11 mouse cellular contexts compared by ENCODE assay signal in genomic region chr10:25246173-25246572, GRCm38 (mm10).
DNase-seq lines count a peak whose midpoint lies in the region; ATAC-seq and TF ChIP-seq lines count a peak whose summit lies in the region.
"Had no signal": no experiment of that assay in that cellular context is flagged by ENCODE, and none has a peak within 500 bp of the region (broad histone marks: within the 10 kb centered on the region; RNA-seq: fewer than 3 reads in every experiment).

No protein-coding gene starts in this region.

- no peak for TF ChIP-seq EP300 in liver, embryonic 14.5 days (IDR thresholded peaks at IDR 0.05; ENCODE audit: low read depth)

- H3K36me3 ChIP-seq in liver, embryonic 12.5 days, result no peaks in the 10 kb centered on the region
- H3K36me3 ChIP-seq in liver, embryonic 14.5 days (replicated peaks; ENCODE audit: control insufficient read depth, insufficient read depth, low read depth), result no peaks in the 10 kb centered on the region
- H3K36me3 ChIP-seq: embryonic facial prominence, embryonic 15.5 days had no signal

- peak; percentile 23 to 42 for DNase-seq in cerebellum, adult 18-20 months
- peak; percentile 30 for DNase-seq in liver
- peak; percentile 57 for DNase-seq in brain, embryonic 14.5 days (ENCODE audit: low read depth)
- no peak for DNase-seq in liver, embryonic 14.5 days (ENCODE audit: low read depth in 3 of 3, low spot score in 3 of 3)
- no peak for DNase-seq in layer of hippocampus, postnatal 36 days
- no peak for DNase-seq in adrenal gland, postnatal 36 days

- no peaks in the 10 kb centered on the region for H3K9me3 ChIP-seq in liver, embryonic 12.5 days (replicated peaks)
- H3K9me3 ChIP-seq in liver, embryonic 14.5 days (ENCODE audit: control insufficient read depth, low read length), result no peaks in the 10 kb centered on the region
- H3K9me3 ChIP-seq: embryonic facial prominence, embryonic 15.5 days had no signal

- TF ChIP-seq POLR2A in brain, embryonic 14.5 days (IDR thresholded peaks at IDR 0.05; ENCODE audit: borderline replicate concordance, extremely low read depth, insufficient read depth, insufficient read length, poor library complexity, severe bottlenecking), result no peak

- 52% methylated on average over 4 of the region's 4 CpGs for WGBS in liver, embryonic 12.5 days (ENCODE audit: insufficient replicate concordance)
- WGBS in liver, embryonic 14.5 days (ENCODE audit: insufficient replicate concordance), result 53% methylated on average over 4 of the region's 4 CpGs

- peaks cover 4% of the 10 kb centered on the region; the same call in 1 of the 2 replicates for H3K4me1 ChIP-seq in liver, embryonic 12.5 days
- 0 out of 4 replicates have a peak, but pooled peaks cover 0 to 1% of the 10 kb centered on the region in 2 experiments for H3K4me1 ChIP-seq in liver, embryonic 14.5 days (replicated peaks; ENCODE audit: control insufficient read depth in 2 of 2, insufficient read depth in 2 of 2, low read length in 1 of 2)
- H3K4me1 ChIP-seq: embryonic facial prominence, embryonic 15.5 days had no signal

- no peak overlapping the region for H3K4me2 ChIP-seq in liver, embryonic 12.5 days
- H3K4me2 ChIP-seq in liver, embryonic 14.5 days (ENCODE audit: low read depth), result no peak overlapping the region
- H3K4me2 ChIP-seq: embryonic facial prominence, embryonic 15.5 days had no signal

- peak; percentile 46; the same call in 1 of the 2 replicates for TF ChIP-seq CTCF in brain, embryonic 14.5 days (IDR thresholded peaks at IDR 0.05; ENCODE audit: borderline replicate concordance, extremely low read depth, insufficient read depth, insufficient read length)
- TF ChIP-seq CTCF in liver, embryonic 14.5 days (IDR thresholded peaks at IDR 0.05; ENCODE audit: low read depth), result peak; percentile 64

- no peak overlapping the region for H3K4me3 ChIP-seq in liver, embryonic 12.5 days
- no peak overlapping the region for H3K4me3 ChIP-seq in liver, embryonic 14.5 days (ENCODE audit: insufficient read depth in 1 of 2, low read depth in 2 of 2, low read length in 2 of 2)
- H3K4me3 ChIP-seq: embryonic facial prominence, embryonic 15.5 days had no signal

- no peak overlapping the region for H3K27ac ChIP-seq in liver, embryonic 12.5 days
- no peak overlapping the region for H3K27ac ChIP-seq in liver, embryonic 14.5 days
- H3K27ac ChIP-seq: embryonic facial prominence, embryonic 15.5 days; macrophage had no signal

- H3K9ac ChIP-seq in liver, embryonic 12.5 days, result no peak overlapping the region
- H3K9ac ChIP-seq in liver, embryonic 14.5 days (replicated peaks), result no peak overlapping the region
- H3K9ac ChIP-seq: embryonic facial prominence, embryonic 15.5 days had no signal

- H3K27me3 ChIP-seq in liver, embryonic 12.5 days (replicated peaks), result no peaks in the 10 kb centered on the region
- H3K27me3 ChIP-seq in liver, embryonic 14.5 days (ENCODE audit: control insufficient read depth, insufficient read depth, low read length), result no peaks in the 10 kb centered on the region
- H3K27me3 ChIP-seq: embryonic facial prominence, embryonic 15.5 days had no signal

- no peak for ATAC-seq in cerebellum, adult (ENCODE audit: insufficient number of reproducible peaks, low FRiP score, low TSS enrichment)
- no peak for ATAC-seq in liver, embryonic 12.5 days
- ATAC-seq in liver, embryonic 14.5 days (ENCODE audit: insufficient read depth), result 0 out of 2 replicates have a peak, but pooled peaks have one; percentile 39
- ATAC-seq: inflammation-experienced regulatory T-cells, adult 6 months had no signal

Comparison
In these comparisons a context has a peak if more than half of its experiments do, and no peak if none do; other contexts are left out.
1. DNase-seq: peak in cerebellum, adult 18-20 months (2 of 2), liver (single experiment) and brain, embryonic 14.5 days (single experiment); none in liver, embryonic 14.5 days (0 of 3), layer of hippocampus, postnatal 36 days (0 of 2) and adrenal gland, postnatal 36 days (0 of 2).